Mouse (Mus musculus): ENCODE measurements around the gene Mxi1. TPM values are rescaled to one million over a fixed set of nuclear protein-coding genes. Genes with fewer than 3 reads are reported as not detected.

Mxi1 gene
- polyA plus RNA-seq, 1 experiment from 2014 or later = 58.9 TPM

DNA sequence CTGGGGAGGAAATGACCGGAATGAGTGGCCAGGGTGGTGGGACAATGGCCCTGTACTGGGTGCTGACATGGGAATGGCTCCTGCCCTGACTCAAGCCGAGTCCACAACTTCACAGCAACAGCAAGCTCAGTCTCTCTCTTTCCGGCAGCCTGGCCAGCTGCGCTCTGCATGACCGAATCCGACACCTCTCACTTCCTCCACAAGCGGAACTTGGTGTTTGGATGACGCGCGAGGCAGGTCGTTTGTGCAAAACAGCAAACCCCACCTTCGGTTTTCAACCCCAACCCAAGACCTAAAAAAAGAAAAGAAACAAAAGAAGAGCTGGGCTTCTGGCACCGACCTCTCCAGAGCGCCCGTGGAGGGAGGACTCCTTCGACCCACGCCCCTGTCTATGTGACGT lies 114.3 kb downstream of the Mxi1 start:
- Histone ChIP-seq H3K27me3 (replicated peaks; ENCODE audit: control insufficient read depth, insufficient read depth, low read length) (no peaks in the 10 kb centered on the region), H3K4me2 (replicated peaks; ENCODE audit: low read depth) (peak overlapping the region; percentile 17; the same call in 1 of the 2 replicates), H3K4me1 (replicated peaks; ENCODE audit: control insufficient read depth, insufficient read depth, low read length) (peaks cover 13% of the 10 kb centered on the region; the same call in 1 of the 2 replicates), H3K27ac (ENCODE audit: low read depth, low read length) (no peak overlapping the region; the same call in 1 of the 2 replicates), H3K4me3 (ENCODE audit: low read depth, low read length) (no peak overlapping the region), H3K36me3 (ENCODE audit: control insufficient read depth, insufficient read depth) (no peaks in the 10 kb centered on the region), H3K9ac (ENCODE audit: low read depth, low read length) (no peak overlapping the region; the same call in 1 of the 2 replicates), H3K9me3 (ENCODE audit: control insufficient read depth) (no peaks in the 10 kb centered on the region)
- 54% methylated on average over 18 of the region's 18 CpGs for WGBS
- TF ChIP-seq CTCF (IDR thresholded peaks at IDR 0.05; ENCODE audit: low read depth) = no peak
- ATAC-seq = no peak

Other genes with a start within 250 kb of the Mxi1 start
- gene Add3, start 170.1 kb upstream of the Mxi1 start, polyA plus RNA-seq (2015; fragmentation: Nextera tagmentation; extraction: Ambion mirVana) = 46.8 and 50.9 TPM in 2 replicates
- gene Gm10197, start 61.2 kb downstream of the Mxi1 start, polyA plus RNA-seq (2015; fragmentation: Nextera tagmentation; extraction: Ambion mirVana) = not detected in 2 replicates
- 36.2 and 36.3 TPM in 2 replicates for gene Smndc1, start 80.1 kb downstream of the Mxi1 start, polyA plus RNA-seq (2015; fragmentation: Nextera tagmentation; extraction: Ambion mirVana)
- gene Dusp5, start 218.6 kb downstream of the Mxi1 start, polyA plus RNA-seq (2015; fragmentation: Nextera tagmentation; extraction: Ambion mirVana) = 12.4 and 14.6 TPM in 2 replicates

All from intestine, postnatal 0 days (tissue).